Mouse (Mus musculus) cerebellum, postnatal 14 days (tissue): Measurements from ENCODE around the gene Wnt1.

Source experiments
- DNase-seq, 2 experiments: peaks; one replicate each; pipeline ENCODE4 v3.0.0; 2021; ENCODE audit warnings: mixed read lengths in 2 of 2

Wnt1 gene

DNA sequence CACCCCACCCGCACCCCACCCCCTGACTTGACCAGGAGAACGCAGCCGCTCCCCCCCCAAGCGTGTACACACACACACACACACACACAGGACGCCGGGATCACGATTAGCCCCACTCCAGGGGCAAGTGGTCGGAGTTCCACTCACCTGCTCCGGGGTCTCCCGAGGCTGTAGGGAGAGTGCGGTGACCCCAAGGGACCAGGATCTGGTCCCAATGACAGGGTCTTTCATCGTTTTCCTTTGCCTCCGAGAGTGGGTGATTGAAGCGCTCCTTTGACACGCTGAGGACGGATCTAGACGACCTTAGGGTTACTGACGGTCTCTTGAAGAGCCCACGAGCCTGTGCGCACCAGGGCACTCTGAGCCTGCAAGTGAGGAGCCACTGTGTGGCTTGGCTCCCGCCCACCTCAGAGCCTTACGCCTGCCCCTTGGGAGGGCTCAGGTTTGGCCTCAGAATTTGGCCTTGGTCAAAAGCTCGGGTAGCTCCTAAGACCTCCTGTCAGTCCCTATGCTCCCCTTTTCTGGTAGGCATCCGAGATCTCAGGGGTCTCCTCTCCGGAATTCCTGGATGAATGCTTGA, 11.4 kb upstream of the Wnt1 start:
- DNase-seq, result no peak

DNA sequence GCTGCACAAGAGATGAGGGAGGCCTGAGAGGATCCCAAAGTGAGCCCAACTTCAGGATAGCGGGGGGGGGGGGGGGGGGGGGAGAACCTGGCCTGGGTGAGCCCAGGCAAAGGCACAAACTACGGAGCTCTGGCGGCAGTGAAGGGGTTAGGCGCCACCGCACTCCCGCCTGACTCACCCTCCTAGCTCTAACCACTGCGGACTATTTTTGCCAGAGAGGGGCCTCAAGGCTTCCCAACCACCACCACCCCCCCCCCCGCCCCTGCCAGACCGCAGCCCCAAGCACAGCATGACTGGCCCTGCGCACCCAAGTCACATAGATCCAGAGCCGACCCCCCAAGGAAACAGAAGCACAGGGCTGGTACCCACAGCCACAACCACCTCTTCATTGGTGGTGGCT, 10.9 kb upstream of the Wnt1 start:
- DNase-seq, result no peak

DNA sequence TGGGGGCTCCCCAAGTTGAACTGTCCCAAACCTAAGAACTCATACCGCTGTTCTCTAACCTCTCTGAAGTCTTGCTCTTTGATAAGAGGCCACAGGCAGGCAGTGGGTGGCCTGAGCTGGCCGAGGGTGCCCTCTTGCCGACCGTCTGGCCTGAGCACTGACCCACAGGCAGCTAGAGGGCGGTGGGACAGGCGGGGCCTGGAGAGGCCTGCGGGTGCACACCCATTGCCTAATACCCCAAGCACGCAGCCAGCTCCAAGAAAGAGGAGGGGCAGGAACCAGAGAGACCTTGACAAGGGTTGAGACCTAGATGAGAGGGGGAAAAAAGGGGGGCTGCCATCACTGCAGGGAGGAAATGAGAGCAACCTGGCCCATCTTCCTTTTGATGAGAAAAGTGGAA, 9.6 kb upstream of the Wnt1 start:
- no peak for DNase-seq

DNA sequence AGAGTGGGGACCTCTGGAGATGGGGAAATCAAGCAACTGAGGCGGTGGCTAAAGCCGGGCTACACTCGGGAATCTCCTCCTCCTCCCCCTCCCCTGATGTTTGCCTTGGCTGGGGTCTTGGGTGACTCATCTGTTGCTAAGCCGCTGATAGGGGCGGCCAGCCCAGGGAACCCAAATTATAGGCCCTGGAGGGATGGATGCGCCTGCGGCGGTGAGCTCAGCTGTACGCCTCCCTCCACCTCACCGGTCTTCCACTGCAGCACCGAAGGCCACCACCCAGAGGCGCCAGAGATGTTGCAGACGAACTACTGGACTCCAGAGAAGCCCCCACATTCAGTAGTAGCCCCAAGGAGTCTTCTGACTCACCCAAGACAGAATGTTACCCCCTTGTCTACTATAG, 9.1 kb upstream of the Wnt1 start:
- no peak for DNase-seq

DNA sequence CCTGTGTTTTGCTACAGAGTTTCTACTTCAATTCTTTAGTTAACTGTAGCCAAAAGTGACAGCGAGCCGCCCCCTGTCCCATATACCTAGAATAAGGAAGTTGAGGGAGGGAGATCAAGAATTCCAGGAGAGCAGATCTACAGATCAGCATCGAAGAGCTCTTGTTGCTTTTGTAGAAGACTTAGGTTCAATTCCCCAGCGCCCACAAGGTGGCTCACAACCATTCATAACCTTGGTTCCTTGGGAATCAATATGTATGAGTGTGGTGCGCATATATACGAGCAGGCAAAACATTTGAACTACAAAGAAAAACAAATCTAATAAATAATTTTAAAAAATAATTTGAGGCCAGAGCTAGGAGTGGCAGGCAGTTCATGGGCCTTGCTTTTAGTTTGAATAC, 8.5 kb upstream of the Wnt1 start:
- DNase-seq, result no peak

DNA sequence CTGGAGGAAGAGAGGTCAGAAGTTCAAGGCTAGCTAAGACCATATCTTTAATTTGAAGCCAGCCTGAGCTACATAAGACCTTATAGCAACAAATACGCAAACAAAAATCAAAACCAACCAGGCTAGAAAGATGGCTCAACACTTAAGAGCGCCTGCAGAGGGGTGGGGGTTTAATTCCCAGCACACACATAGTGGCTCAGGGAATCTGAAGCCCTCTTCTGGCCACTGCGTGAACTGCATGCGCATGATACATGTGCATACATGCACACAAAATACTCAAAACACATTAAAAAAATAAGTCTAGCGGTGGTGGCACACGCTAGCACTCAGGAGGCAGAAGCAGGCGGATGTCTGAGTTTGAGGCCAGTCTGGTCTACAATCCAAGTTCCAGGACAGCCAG, 3.9 kb upstream of the Wnt1 start:
- peak in 1 of 2 experiments; percentile 71 for DNase-seq

DNA sequence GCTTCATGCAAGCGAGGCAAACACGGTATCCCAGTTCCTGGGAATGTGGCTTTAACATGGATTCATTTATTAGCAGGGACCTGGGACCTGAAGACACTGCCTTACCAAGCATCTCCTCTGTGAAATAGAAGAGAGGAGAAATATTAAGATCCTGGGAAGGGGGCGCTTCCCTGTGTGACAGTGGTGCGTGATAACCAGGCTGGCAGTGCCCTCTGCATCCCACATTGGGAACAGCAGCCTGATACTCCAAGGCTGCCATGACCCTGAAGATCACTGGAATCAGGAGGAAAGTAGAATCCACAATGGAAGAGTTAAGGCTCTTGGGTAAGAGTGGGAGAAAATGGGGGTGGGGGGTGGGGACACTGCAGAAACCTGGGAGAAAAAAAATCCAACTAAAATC, 1.7 kb upstream of the Wnt1 start:
- DNase-seq, result peak in 1 of 2 experiments; percentile 50

GRCm38 (mm10) chr15:98788972-98789660, 541 bp upstream of the Wnt1 start:
- no peak for DNase-seq

DNA sequence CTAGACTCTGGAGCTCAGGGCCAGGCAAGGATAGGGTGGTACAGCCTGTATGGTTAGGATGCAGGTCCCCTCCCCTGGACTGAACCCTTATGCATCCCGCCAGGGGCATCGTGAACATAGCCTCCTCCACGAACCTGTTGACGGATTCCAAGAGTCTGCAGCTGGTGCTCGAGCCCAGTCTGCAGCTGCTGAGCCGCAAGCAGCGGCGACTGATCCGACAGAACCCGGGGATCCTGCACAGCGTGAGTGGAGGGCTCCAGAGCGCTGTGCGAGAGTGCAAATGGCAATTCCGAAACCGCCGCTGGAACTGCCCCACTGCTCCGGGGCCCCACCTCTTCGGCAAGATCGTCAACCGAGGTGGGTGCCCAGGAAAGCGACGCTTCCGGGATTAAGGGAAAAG, 1.1 kb downstream of the Wnt1 start:
- DNase-seq, result no peak

GRCm38 (mm10) chr15:98791221-98791620, 1.6 kb downstream of the Wnt1 start:
- no peak for DNase-seq

DNA sequence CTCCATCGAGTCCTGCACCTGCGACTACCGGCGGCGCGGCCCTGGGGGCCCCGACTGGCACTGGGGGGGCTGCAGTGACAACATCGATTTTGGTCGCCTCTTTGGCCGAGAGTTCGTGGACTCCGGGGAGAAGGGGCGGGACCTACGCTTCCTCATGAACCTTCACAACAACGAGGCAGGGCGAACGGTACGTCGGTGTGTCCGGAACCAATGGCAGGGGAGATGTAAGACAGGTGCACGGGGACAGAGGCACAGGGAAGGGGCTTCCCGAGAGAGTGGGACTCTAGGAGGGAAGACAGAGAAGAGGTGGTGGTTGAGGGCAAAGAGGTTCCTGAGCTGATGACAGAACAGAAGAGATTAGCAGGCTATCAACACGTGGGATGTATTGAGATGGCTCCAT, 2.1 kb downstream of the Wnt1 start:
- DNase-seq, result no peak

- no peak for DNase-seq
These were observed 2.8 kb downstream of the Wnt1 start for GRCm38 (mm10) chr15:98792233-98793020.

- no peak for DNase-seq
These were observed 3.6 kb downstream of the Wnt1 start for GRCm38 (mm10) chr15:98793141-98793698.

DNA sequence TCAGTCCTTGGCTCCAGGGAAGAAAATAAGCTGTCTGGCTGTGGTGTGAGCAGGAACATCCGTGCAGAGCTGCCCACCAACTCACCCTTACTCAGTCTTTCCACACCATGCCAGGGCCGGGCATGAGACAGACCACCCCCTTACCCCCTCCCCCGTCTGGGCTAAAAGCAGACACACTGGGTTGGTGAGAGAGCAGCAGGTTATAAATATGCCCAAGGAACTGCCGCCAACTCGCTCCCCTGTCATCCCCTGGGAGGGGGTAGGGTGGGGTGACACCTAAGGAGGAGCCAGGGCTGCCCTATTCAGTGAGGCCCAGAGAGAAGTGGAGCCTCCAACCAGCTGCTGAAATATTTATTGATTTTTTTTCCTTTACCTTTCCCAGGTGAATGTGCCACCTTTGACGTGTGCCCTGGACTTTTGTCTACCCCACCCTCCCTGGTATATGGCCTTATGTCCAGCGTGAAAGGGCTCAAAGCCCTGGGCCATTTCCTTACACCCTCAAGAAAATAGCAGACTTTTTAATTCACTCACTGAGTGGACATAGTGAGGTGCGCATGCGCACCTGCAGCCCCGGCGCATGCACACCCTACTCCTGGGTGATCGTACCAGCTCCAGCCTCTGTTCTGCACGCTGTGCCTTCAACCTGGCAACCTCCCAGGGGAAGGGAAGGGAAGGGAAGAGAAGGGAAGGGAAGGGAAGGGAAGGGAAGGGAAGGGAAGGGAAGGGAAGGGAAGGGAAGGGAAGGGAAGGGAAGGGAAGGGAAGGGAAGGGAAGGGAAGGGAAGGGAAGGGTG, 7.3 kb downstream of the Wnt1 start:
- no peak for DNase-seq

- DNase-seq, result no peak
These were observed 8.3 kb downstream of the Wnt1 start for GRCm38 (mm10) chr15:98797835-98798492.

DNA sequence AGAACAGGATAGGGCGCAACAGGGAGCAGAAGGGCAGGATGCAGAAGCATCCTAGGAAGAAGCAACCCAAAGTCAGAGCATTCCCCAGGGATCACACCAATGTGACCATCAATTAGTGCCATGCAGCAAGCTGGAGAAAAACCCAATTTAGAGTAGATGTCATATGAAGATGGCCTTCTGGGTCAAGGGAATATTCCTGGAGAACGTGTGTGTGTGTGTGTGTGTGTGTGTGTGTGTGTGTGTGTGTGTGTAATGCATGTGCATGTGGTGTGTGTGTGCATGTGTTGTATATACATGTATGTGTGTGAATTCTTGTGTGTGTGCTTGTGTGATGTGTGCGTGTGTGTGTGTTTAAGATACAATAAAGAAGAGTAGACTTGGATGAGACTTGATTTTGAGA, 9.2 kb downstream of the Wnt1 start:
- DNase-seq, result no peak

DNA sequence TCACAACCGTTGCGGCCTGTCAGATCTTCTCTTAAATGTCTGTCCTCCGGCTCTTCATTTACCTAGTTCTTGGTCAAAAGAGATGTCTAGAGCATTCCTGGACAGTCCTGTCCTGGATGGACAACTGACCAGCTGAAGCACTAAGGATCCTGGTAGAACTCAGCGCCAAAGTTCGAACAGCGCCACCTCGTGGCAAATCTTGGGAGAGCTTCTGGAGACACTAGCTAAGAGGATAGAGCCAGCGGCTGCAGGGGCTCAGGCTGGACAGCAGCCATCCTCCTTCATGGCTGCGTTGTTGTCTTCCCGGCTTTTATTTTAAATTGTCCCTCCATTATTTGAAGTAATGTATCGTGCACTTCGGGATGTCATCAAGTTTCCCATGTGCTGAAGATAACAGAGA, 9.7 kb downstream of the Wnt1 start:
- DNase-seq, result peak; percentile 89 to 94

- DNase-seq, result no peak
These were observed 13.3 kb downstream of the Wnt1 start for GRCm38 (mm10) chr15:98802926-98803325.

GRCm38 (mm10) chr15:98804054-98804453, 14.4 kb downstream of the Wnt1 start:
- peak; percentile 95 to 96 for DNase-seq

DNA sequence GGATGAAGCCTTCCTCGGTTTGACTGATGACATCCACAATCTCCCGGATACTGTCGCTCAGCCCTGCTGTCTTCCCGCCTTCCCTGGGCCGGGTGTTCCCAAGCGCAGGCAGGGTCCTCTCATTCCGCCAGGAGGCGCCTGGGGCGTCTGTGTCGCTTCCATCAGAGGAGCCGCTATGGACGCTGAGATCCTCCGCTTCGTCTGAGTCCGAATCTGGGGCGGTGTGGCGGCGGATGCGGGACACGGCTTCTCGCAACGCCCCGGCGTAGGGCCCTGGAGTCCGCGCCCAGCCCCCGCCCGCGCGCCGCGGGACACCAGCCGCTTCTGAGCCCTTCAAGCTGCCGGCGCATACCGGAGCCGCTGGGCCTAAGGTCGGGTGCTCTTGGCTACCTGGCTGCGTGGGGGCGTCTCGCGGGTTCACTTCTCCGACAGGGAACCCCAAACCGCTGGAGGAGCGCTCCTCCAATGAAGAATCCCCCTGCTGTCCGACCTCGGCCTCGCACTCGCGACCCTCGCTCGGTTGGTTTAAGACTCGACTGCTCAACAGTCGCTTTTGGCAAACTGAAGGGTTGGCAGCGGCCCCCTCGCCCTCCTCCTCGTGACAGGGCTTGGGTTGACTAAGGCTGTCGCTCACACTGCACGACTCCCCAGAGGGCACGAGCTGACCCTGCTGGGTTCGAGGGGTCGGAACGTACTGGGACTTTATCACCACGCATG, 15.8 kb downstream of the Wnt1 start:
- DNase-seq, result peak; percentile 76 to 81

DNA sequence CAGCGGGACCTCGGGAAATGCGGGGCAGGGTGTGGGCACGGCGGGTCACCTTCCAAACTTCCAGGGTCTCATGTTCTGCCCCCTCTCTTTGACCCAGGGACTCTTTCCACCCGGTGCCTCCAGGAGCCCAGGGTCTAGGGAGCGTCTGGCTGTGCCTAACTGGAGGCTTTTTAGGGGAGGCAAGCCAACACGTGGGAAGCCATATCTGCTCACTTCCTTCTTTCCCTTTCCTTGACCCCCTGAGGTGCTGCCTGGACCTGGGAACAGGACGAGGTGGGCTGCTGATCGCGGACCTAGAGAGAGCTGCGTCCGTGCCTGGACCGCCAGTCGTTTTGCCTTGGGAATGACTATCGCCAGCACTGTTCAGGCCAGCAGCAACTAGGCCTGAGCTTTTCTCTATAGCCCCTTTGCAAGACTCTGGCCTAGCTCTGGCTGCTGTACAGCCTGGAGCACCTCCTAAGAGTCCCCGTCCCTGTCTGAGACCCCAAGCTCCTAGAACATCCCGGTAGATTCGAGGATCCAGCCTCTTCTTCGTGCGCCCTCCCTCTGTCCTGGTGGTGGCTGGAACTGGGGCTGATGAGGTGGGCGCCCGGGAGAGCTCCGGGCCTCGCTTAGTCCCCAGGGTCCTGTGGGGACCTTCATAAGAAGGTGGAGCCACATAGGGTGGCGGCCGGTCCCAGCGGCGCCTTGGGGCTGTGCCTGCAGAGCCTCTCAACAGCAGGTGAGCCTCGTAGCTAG, 16.6 kb downstream of the Wnt1 start:
- DNase-seq, result no peak
